Mouse (Mus musculus): ENCODE measurements around the gene Stx5a.
A peak's percentile ranks its signal among the peaks of the same experiment; 100 is the strongest.

The Stx5a gene

DNA sequence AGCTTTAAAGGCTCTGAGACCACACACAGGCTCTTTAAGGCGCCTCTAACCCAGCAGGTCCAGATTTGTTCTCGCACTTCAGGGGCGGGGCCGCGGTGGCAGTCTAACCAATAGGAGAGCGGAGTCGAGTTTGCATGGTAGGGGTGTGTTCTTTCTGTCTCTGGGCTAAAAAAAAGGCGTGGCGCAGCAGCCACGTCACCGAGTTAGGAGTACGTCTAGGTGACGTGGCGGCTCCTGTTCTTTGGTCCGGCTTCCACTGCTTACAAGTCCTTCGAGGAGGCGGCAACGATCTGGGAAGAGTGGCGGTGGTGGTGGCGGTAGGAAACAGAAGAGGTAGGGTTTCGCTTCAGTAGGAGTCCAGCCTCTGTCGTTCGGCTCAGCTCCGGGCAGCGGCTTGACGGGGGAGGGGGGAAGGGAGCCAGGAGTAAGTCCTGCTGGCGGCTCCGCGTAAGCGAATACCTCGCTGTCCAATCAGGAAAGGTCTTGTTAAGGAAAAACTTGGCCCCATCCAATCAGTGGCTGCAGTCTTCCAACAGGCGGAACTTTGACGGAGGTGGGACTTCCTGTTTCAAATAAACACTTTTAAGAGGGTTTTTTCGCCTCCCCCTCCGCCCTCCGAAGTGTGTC lies at the start of gene Stx5a:
Gene Stx5a, plus strand, starts transcription at position 171 of the 627 bp plus-strand sequence.
- peak; percentile 91 to 92 for DNase-seq (ENCODE audit: low read depth in 1 of 2, low spot score in 2 of 2)

DNA sequence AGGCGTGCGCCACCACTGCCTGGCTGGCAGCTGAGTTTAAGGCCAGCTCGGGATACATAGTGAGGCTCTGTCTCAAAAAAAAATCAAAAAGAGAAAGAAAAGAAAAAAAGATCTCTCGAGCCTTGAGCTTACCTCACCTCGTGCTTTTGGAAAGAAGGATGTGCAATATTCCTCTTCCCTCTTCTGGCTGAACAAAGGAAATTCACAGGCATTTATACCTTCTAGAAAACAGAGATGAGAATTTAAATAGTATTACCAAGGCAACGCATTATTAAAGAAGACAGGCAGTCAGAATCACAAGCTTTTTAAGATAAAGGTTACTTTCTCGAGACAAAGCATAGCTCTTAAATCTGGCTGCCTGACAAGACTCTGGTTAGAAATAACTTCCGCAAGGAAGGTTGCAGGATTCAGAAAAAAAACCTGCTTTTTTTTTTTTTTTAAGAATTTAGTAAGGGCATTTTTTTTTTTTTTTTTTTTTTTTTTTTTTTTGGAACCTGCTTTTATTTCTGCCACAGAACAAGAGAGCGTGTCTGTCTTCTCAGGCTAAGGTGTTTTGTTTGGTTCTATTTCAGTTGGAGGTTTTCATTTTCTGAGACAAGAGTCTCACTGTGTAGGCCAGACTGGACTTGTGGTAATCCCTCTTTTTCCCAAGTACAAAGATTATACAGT lies 49.2 kb upstream of the Stx5a start:
- no peak for DNase-seq (ENCODE audit: low read depth in 1 of 2, low spot score in 2 of 2)

DNA sequence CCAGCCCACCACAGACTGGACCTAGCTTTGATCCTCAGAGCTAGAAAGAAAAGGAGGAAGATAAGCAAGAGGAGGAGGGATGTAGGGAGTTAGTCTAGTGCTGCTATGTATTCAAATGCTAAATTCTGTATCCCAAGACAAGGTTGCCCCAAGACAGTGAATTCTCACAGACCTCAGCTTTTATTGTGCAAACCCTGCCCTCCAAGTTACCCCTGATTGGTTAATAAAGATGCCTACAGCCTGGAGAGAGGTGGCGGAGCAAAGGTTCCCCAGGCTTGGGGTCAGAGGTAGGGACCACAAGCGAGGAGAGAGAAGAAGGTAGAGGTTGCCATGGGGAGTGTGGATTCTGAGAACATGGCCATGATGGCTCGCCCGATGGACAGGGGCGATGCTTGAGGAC lies 48.5 kb upstream of the Stx5a start:
- DNase-seq (ENCODE audit: low read depth in 1 of 2, low spot score in 2 of 2): no peak

DNA sequence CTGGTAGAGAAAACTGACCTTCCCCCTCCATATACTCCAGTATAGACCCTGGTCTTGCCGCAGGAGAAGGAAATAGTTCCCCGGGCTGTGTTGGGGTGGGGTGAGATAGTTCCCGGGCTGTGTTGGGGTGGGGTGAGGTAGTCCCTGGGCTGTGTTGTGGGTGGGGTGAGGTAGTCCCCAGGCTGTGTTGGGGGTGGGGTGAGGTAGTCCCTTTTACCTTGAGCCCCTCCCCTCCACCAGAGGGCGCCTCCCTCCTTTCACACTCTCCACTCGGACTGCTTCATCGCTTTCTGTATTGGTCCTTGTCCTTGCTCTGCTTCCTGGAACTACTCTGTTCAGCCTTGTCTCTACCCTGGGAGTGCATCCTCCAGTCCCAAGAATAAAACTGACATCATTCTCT lies 45.9 kb upstream of the Stx5a start:
- no peak for DNase-seq (ENCODE audit: low read depth in 1 of 2, low spot score in 2 of 2)

DNA sequence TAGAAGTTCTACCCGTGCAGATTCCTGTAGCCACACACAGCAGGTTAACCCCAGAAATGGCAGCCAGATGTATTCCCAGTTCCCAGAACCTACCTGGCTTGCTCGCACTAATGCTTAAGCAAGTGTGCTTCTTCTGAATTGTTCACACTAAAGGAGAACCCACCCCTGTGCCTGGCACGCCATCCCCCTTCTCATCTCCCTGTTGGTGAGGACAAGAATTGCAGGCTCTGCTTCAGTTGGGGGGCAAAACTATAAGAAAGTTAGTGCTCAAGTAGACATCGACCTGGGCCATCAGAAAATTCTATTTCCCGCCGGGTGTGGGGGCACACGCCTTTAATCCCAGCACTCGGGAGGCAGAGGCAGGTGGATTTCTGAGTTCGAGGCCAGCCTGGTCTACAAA lies 41.6 kb upstream of the Stx5a start:
- no peak for DNase-seq (ENCODE audit: low read depth in 1 of 2, low spot score in 2 of 2)

DNA sequence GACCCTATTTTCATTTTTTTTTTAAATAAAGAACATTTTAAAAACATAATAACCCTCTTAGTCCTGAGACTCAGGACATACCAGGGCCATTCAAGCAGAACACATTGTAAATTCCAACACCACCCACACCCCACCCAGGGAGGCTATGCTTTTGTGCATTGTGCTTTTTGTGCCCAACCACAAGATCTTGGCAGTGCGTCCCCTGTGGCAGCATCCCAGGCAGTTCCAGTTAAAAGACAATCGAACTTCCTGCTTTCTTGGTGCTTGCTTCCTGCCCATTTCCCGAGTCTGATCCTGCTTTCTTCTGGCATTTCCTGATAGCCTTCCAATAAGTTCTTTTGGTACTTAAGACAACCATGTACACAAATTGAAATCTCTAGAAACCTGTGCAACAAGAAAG lies 38.8 kb upstream of the Stx5a start:
- DNase-seq (ENCODE audit: low read depth in 1 of 2, low spot score in 2 of 2): no peak

DNA sequence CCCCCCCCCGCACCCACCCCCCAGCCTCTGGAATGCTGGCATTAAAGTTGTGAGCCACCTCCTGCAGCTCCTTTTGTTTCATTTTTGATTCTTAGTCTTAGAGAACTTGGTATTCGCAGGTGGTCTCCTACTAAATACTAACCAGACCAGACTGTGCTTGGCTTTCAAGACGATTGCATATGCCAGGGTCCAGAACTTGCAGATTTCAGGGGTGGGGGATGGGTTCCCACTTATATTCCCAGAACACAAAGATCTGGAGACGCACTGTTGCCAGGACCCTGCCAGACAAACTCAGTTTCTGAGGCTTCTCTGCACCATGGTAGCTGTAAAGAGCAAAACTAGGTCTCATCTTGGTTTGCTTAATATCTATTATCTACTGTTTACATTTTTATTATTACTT lies 37.6 kb upstream of the Stx5a start:
- no peak for DNase-seq (ENCODE audit: low read depth in 1 of 2, low spot score in 2 of 2)

DNA sequence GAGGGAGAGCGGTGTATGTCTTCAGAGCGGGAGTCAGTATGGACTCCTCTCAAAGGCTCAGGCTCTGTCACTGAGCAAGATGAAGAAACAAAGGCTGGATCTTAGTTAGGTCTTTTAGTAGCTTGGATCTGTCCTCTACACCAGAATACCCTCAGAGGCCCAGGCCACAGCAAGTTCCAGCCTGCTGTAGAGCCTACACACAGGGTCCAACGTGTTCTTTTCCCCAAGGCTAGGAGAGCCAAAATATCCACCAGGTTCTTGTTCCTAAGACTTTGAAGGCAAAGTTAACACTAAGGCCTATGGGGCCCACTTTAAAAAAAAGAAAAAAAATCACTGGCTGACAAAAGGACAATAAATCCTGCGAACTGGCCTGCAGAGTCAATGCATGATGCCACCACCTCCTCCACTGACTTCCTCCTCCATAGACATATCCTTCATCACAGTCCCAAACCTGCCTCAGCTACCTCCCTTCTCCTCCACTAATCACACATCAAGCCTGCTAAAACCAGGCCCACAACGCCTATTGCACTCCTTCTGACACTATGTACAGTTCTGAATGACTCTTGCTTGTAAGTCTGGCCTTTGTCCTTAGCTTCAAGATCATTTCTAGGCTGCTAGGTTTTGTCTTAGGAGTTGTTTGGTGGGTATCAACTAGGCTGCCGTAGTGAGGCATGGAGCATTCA lies 36.0 kb upstream of the Stx5a start:
- no peak for DNase-seq (ENCODE audit: low read depth in 1 of 2, low spot score in 2 of 2)

DNA sequence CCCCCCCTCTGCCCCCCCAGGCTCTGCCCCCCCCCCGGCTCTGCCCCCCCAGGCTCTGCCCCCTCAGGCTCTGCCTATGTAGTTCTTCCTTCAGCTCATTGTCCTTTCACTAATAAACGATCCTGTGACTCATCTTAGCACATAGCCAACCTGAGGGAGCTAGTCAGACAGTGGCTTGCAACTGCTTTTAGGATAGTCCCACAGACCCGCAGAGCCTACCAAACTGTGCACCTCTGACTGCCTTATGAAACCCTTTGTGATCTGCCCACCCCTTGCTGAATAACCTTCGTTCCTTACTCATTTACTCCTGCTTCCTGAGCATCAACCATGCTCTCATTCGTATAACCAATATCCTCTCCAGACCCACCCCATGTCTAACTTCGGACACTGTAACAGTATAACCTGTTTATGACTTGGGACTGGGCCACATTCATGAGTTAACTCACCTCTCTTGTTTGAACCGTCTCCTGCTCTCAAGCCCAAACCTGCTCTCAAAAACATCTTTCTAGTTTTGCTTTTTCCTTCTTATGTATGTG lies 35.0 kb upstream of the Stx5a start:
- DNase-seq (ENCODE audit: low read depth in 1 of 2, low spot score in 2 of 2): no peak

DNA sequence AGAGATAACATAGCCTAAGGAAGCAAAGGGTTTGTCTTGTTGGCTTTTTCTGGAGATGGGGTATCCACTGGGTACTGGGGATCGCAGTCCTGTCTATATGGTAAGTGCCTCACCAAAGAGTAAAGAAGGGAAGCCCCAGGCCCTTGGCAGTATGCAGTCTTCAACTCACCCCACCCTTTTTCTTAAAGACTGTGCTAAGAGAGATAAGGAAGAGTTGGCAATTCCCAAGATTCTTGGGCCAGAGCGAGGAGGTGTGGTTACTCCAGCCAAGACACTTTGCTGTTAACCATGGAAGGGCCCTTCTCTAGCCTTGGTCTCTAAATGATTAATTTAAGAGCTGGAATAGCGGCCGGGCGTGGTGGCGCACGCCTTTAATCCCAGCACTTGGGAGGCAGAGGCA lies 34.3 kb upstream of the Stx5a start:
- no peak for DNase-seq (ENCODE audit: low read depth in 1 of 2, low spot score in 2 of 2)

DNA sequence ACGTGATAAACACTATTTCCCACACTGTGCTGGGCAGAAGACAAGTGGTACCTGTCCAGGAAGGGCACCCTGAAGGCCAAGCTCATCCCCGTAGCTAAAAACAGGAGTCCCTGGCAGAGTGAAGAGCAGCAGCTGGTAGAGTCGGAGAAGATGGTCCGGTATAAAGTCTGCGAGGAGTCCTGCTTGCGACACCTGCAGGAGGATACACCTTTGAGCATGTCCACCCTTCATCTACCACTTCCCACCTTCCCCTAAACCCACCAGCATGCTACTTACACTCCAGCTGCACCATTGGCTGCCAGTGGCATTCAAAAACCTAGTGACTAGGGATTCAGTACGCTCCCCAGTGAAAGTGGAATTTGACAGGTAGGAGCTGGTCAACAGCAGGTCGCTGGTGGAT lies 32.3 kb upstream of the Stx5a start:
- no peak for DNase-seq (ENCODE audit: low read depth in 1 of 2, low spot score in 2 of 2)

DNA sequence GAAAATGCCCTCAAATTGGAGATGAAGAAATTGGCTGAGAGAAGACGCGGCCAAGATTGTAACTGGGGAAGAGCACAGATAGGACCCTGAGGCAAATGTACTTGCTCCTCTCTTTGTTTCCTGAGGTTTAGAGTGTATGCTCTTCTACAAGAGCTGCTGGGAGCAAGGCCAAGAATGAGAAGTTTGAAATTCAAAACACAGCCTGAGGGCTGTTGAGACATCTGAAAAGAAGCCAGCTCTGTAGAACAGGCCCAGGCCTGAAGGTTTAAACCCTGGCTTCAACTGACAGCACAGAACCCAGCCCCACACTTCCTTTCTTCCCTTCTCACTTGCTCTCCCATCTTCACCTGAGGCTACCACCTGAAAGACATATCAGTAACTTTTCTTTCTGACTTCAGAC lies 31.2 kb upstream of the Stx5a start:
- DNase-seq (ENCODE audit: low read depth in 1 of 2, low spot score in 2 of 2): no peak

DNA sequence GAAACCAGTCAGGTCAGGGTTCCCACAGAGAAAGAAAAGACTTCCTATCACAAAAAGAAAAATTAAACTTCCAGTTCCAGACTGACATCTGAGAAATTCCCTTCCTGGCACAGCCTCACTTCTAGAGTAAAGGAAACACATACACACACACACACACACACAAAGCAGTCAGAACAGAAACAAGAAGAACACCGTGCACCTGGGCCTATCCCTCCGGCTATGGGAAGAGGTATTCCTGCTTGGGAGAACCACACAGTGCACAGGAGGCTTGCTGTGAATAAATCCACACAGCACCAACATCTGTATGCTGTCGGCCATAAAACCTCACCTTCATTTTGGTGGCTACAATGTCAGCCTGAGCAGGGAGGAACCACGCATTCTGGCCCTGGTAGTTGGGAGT lies 29.7 kb upstream of the Stx5a start:
- DNase-seq (ENCODE audit: low read depth in 1 of 2, low spot score in 2 of 2): no peak

DNA sequence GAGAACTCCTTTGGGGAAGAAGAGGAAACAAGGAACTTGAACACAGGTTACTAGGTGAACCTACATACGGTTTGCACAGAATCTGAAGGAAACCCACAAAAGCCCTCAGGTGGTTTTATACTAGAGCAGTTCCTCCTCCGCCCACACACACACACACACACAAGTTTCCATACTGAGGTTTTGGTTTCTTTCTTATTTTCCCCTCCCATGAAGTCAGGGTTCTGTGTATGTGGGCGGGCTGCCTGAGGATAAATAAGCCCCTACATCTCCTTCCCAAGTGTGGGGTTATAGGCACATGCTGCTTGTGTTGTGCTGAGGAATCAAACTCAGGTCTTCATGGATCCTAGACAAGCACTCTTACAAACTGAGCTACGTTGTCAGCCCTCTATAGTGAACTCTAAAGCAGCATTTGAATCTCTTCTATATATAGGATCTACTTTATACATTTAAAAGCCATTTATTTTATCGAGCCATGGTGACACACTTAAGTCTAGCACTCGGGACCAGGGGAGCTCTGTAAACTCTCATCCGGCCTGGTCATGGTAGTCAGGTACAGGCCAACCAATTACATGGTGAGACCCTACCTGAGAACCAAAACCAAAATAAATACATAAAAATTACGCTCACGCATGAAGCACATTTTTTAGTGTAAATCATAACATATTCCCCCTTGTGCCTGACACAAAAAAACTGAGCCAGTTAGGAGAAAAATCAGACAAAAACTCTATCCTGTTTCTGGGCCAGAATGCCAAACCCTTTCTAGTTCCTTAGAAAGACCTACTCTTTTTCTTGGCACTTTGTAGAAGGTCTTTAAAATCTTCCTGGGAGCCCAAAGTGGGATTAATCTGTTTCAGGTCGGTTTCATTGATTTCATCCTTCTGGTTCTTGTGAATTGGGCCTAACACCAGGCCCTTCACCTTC lies 29.0 kb upstream of the Stx5a start:
- no peak for DNase-seq (ENCODE audit: low read depth in 1 of 2, low spot score in 2 of 2)

DNA sequence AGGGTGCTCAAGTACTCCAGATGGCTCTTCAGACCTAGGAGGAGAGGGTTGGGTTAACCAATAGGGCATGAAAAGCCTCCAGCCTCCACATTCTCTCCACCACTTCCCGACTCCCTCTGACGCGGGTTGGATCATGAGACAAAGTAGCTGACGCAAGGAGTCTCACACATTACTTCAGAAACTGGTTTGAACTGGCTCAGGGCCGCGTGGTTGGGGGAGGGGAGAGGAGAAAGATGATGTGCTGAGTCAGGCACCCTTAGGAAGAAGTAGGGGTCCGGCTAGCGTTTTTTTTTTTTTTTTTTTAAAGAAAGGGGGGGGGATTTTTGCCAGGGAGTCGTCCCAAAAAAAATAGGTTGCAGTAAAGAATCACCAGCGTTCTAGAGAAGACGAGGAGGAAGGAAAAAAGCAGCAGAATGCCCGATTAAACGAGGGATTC lies 28.3 kb upstream of the Stx5a start:
- DNase-seq (ENCODE audit: low read depth in 1 of 2, low spot score in 2 of 2): peak; percentile 86 to 90

DNA sequence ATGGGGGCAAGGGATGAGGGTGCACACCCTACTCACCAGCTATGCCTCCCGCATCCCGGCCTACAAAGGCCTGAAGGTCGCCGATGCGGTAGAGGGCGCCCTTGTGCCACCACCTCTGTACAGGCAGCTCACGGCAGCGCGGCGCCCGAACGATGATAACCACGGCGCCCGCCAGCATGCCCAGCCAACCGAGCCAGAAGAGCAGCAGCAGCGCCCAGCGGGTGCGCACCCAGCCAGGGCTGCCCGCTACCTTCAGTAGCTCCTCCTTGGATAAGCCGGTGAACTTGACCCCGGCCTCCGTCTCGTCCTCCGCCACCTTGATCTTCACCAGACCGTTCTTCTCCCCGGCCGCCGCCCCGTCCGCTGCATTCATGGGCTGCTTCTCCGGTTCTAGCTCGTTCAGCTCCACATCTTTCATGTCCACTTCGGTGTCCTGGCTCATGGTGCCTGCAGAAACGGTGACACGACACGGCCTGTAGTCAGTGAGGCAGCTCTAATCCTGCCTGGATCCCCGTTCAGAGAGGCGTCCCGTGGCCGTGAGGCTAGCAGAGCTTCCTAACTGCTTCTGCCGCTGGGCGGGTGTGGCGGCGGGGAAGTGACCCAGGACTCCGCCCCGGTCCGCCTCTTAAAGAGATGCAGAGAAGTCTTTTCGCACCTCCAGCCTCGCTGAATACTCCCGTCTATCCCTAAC lies 27.8 kb upstream of the Stx5a start:
- peak; percentile 73 to 85 for DNase-seq (ENCODE audit: low read depth in 1 of 2, low spot score in 2 of 2)

DNA sequence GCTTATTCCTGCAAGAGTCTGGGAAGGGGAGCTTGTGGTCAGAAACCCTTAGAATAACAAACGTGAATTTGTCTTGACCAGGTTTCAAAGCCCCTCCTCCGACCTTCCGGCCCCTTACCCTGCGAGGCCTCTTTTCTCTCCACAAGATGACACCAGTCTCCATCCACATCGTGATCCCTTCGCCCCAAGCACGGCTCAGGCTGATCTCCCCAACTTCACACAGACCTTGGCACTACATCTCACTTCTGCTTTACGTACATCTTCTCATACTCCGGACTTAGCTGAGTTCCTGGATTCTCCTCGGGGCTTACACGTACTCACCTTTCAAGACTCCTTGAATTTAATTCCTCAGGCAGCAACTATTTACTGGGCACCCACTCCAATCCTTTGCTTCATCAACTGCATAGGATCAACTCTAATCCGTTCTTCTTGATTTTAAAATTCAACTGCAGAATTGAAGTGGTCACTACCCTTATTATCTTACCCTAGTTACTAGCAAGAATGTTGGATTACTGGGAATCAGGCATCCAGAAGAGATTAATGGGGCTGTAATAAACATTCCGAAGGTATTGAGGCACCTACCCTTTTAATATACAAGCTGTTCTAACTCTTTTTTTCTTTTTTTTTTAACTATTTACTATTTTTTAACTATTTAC lies 27.1 kb upstream of the Stx5a start:
- DNase-seq (ENCODE audit: low read depth in 1 of 2, low spot score in 2 of 2): peak in 1 of 2 experiments; percentile 27

DNA sequence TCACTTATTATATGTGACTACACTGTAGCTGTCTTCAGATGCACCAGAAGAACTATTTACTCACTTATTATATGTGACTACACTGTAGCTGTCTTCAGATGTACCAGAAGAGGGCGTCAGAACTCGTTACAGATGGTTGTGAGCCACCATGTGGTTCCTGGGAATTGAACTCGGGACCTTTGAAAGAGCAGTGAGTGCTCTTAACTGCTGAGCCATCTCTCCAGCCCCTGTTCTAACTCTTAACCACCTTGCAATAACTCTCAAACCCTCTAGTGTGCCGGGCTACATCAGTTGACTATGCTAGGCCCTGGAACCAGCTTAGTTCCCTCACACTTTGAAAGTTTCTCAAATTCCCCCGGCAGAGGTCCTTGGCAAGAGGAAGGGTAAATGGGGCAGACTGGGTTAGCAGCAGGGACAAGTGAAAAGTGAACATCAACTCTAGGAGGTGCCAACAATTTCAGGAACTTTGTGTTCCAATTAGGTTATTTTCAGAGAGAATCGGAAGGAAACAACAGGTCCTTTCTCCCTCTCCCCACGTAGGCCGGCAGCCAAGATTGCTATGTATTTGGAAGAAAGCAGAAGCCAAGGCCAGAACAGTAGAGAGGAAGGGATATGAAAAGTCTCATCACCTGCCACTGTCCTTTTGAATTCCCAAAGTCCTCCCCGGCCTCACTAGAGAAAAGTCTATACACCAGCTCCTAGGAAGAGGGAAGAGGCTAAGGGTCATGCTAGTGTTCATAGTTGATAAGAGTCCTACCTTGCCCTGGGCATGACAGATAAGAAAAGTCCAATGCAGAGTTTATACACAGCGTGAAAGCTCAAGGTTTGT lies 26.3 kb upstream of the Stx5a start:
- DNase-seq (ENCODE audit: low read depth in 1 of 2, low spot score in 2 of 2): no peak

All from monocyte, adult 2 months (primary cell).